Mouse (Mus musculus) bone marrow macrophage, adult 2 months (primary cell): ENCODE results near the gene Gtpbp1. TPM values are rescaled to one million over a fixed set of nuclear protein-coding genes. Genes with fewer than 3 reads are reported as not detected.

Source experiments
- H3K27ac ChIP-seq: 2 replicates; pipeline ENCODE4 v1.5.1; 2012; ENCODE audit warnings: low read depth, low read length; ENCODE audit not compliant: insufficient read depth
- H3K4me1 ChIP-seq: 2 replicates; pipeline ENCODE4 v1.6.1; 2012; ENCODE audit warnings: low read length; ENCODE audit not compliant: control insufficient read depth, insufficient read depth
- H3K4me3 ChIP-seq: 2 replicates; pipeline ENCODE4 v1.5.1; 2012; ENCODE audit warnings: mild to moderate bottlenecking, low read length, moderate library complexity; ENCODE audit not compliant: insufficient read depth
- CTCF ChIP-seq: IDR thresholded peaks from 2 replicates; pipeline ENCODE4 v1.5.1; 2012; ENCODE audit warnings: low read depth, mild to moderate bottlenecking, low read length, moderate library complexity
- POLR2A ChIP-seq: IDR thresholded peaks from 2 replicates; pipeline ENCODE4 v1.6.1; 2012; ENCODE audit warnings: mild to moderate bottlenecking, low read depth, low read length, borderline replicate concordance
- polyA plus RNA-seq: library from polyadenylated mRNA; stranded (reverse); fragments of >200 nt; gene quantifications from 2 replicates; pipeline ENCODE4 v1.2.4, GENCODE M21; 2012; ENCODE audit not compliant: missing spikeins, insufficient read depth, insufficient read length

Gene Gtpbp1
- polyA plus RNA-seq, 1 experiment = 32.7 TPM

DNA sequence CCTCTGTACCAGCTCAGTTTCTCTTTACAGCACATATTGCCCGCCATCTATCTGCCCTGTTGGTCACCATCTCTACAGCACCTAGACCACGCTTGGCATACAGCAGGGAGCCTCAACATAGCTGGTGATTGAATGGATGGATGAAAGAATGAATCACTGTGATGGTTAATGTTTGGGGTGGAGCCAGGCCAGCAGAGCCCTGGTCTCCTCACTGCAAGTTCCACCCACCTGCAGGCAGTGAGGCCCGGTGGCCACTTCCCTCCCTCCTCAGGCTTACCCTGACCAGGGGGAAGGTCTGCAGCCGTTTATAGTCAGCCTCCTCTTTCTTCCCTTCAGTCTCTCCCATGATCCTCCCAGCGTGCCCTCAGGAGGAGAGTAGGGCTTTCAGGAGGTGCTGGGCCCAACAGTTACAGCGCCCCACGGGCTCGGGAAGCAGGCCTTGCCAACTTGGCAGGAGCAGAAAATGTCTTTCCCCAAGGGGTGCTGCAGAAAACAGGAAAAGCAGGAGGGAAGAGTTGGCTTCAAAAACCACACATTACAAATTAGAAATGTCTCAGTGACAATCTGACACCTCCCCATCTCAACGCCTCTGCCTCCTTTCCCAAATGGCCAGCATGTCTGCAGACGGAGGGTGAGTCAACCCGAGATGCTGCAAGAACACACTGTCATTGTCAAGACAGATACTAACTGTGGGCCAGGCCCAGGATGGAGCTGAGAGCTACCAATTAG, 74.1 kb downstream of the Gtpbp1 start:
- no peak for TF ChIP-seq CTCF
- no peak for TF ChIP-seq POLR2A
- Histone ChIP-seq H3K4me1 (peaks cover 57% of the 10 kb centered on the region), H3K4me3 (no peak overlapping the region), H3K27ac (no peak overlapping the region)

DNA sequence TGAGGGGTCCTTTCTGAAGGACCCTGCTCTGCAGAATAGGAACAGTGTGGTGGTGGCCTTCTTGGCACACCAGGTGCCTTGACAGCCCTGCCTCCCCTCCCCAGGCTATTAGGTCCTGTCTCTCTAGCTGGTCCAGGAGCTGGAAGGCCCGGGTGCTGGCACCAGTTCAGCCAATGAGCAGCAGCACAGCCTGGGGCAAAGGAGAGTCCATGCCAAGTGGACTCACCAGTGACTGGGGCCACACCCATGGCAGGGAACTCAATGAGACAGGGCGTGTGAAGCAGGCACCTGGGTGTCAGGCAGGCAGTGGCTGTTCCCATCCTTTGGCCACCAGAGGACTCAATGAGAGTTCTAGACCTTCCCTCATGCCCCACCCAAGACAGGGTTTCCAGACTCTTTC, 74.7 kb downstream of the Gtpbp1 start:
- TF ChIP-seq CTCF (no peak), POLR2A (no peak)
- H3K4me1 ChIP-seq = peaks cover 62% of the 10 kb centered on the region
- H3K27ac ChIP-seq = no peak overlapping the region
- H3K4me3 ChIP-seq = no peak overlapping the region

DNA sequence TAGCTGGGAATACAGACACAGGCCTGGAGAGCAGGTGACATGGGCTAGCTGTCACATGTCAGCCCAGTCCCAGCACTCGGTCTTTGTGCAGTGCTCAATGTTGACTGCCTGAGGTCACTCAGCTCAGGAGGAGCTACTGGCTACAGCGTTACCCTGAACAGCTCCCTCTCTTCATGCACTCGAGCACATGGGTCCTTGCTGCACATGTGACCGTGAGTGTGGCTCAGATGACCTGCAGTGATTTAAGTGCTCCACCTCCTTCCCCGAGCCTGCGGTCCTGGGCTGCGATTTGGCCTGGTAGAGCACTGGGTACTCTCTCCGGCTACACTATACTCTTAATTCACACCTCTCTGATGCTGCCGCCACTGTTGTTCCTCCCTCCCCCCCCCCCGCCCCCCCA, 75.5 kb downstream of the Gtpbp1 start:
- Histone ChIP-seq H3K27ac (no peak overlapping the region), H3K4me1 (peaks cover 61% of the 10 kb centered on the region), H3K4me3 (no peak overlapping the region)
- TF ChIP-seq POLR2A = no peak
- TF ChIP-seq CTCF = no peak

DNA sequence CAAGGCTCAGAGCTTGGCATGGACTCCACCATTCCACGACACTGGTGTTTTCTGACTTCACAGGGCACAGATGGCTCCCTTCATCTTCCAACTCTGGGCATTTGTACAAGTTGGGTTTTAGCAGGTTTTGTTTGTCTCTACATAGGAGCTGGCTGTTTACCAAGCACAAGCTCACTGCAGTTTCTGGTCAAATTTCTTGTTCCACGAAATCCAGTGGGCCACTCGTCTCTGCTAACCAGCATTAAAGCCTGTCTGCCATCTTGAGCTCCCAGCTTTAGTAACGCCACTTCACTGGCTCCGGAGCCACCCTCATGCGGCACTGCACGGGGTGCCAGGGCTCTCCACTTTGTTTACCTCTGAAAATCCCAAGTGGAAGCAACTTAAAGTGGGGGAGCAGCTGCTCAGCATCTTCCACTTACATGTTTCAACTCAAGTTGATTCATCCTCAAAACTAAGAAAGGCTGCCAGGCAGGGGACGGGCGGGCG, 76.0 kb downstream of the Gtpbp1 start:
- Histone ChIP-seq H3K27ac (no peak overlapping the region), H3K4me1 (peaks cover 61% of the 10 kb centered on the region), H3K4me3 (no peak overlapping the region)
- TF ChIP-seq POLR2A = no peak
- TF ChIP-seq CTCF = no peak

DNA sequence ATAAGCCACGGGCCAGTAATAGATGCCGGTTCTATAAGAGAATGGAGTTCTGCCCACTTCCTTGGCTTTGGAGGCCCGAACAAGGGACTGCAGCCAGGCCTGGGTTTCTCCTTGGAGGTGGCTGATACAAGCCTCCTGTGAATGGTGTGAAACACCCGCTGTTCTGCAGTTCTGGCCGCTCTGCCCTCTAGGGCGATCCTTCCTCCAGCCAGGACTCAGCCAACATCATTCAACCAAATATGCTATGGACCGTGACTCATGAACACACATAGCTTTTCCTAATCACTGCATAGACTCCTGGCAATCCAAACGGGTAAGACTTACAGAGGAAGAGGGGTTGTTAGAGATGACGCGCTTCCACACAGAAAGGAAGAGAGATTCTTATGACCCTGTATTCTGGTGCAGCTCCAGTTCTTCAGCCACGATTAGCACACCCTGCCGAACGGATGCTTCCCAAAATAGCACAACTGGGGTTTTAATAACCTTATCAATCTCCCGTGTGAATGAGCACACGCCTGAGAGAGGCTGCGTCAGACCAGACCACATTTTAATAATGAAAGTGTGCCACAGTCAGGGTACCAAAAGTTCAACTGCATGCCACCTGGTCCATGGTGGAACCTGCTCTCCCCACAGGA, 76.8 kb downstream of the Gtpbp1 start:
- Histone ChIP-seq H3K4me3 (no peak overlapping the region), H3K4me1 (peaks cover 61% of the 10 kb centered on the region), H3K27ac (no peak overlapping the region)
- no peak for TF ChIP-seq CTCF
- no peak for TF ChIP-seq POLR2A

DNA sequence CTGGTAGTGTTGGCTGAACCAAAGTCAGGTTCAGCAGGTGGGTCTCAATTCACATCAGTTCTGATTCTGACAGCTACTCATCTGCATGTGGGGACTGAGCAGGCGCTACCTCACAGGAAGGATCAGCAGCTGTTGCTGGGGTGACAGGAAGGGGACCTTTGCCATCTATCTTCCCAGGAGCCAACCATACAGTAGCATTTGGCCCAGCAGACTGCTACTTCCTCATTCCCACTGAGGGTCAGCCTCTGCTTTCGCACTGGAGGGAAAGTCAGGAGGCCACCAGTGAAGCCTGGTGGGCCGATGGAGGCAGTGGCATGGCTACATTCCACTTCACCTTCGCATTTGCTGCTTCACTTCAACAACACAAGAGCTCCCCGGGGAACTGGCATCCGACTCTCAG, 77.7 kb downstream of the Gtpbp1 start:
- Histone ChIP-seq H3K27ac (peak overlapping the region; percentile 59), H3K4me1 (peaks cover 66% of the 10 kb centered on the region), H3K4me3 (peak overlapping the region; percentile 15)
- TF ChIP-seq CTCF = no peak
- no peak for TF ChIP-seq POLR2A

DNA sequence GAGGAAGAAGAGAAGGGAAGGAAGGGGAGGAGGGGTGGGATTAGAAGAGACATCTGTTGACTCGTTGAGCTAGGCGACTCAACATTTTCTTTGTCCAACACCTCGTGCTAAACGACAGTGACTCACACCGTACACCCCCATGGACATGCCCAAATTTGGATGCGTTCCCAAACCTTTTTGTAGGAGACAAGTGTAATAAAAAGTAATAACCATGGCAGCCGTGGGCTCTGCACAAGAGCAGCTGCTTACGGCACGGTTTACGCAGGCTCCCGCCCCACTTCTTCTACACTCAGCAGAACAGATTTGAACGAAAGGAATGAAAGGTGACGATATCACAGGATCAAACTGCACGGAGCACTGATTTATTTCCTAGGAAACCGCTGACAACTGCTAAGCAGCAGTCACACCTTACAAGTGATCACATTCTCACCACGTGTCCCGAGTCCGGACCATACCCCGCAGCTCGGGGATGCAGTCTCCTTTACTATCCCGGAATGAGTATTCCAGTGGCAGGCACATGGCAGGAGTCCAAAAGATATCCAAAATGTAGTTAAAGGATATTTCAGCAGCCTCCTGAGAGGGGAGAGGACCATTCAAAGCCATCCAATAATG, 80.1 kb downstream of the Gtpbp1 start:
- Histone ChIP-seq H3K4me1 (peaks cover 50% of the 10 kb centered on the region), H3K27ac (no peak overlapping the region)

More for the DNA sequence above, 80.1 kb downstream of the Gtpbp1 start:
- TF ChIP-seq CTCF (no peak), POLR2A (no peak)
- no peak overlapping the region for H3K4me3 ChIP-seq

Other genes with a start within 250 kb of the Gtpbp1 start
- 60.7 and 61.8 TPM in 2 replicates for gene Csnk1e, start 235.3 kb upstream of the Gtpbp1 start, polyA plus RNA-seq
- gene Kcnj4, start 185.6 kb upstream of the Gtpbp1 start, polyA plus RNA-seq = not detected in 2 replicates
- not detected in 2 replicates for gene Kdelr3, start 174.4 kb upstream of the Gtpbp1 start, polyA plus RNA-seq
- 212 and 228 TPM in 2 replicates for gene Ddx17, start 144.1 kb upstream of the Gtpbp1 start, polyA plus RNA-seq
- 0.86 TPM in 1 of 2 replicates, not detected in the other for gene Dmc1, start 85.7 kb upstream of the Gtpbp1 start, polyA plus RNA-seq
- 2.2 and 2.6 TPM in 2 replicates for gene Fam227a, start 31.9 kb upstream of the Gtpbp1 start, polyA plus RNA-seq
- 12.5 and 14.7 TPM in 2 replicates for gene Cby1, start 31.6 kb upstream of the Gtpbp1 start, polyA plus RNA-seq
- gene Tomm22, start 20.0 kb upstream of the Gtpbp1 start, polyA plus RNA-seq = 129 and 135 TPM in 2 replicates
- 20.2 and 21.0 TPM in 2 replicates for gene Josd1, start 2.9 kb upstream of the Gtpbp1 start, polyA plus RNA-seq
- 57.1 and 63.2 TPM in 2 replicates for gene Sun2, start 51.7 kb downstream of the Gtpbp1 start, polyA plus RNA-seq
- gene Dnal4, start 87.0 kb downstream of the Gtpbp1 start, polyA plus RNA-seq = 23.9 and 26.0 TPM in 2 replicates
- gene Nptxr, start 113.9 kb downstream of the Gtpbp1 start, polyA plus RNA-seq = 3.1 and 4.5 TPM in 2 replicates
- gene Npcd, start 143.4 kb downstream of the Gtpbp1 start, polyA plus RNA-seq = not detected in 2 replicates
- 7.4 and 7.9 TPM in 2 replicates for gene Cbx6, start 143.8 kb downstream of the Gtpbp1 start, polyA plus RNA-seq
- 179 and 198 TPM in 2 replicates for gene Apobec3, start 200.8 kb downstream of the Gtpbp1 start, polyA plus RNA-seq